Mouse (Mus musculus) liver, embryonic 14.5 days (tissue): ENCODE measurements around the gene Tmem86a. TPM values are rescaled to one million over a fixed set of nuclear protein-coding genes. Genes with fewer than 3 reads are reported as not detected.
A peak's percentile ranks its signal among the peaks of the same experiment; 100 is the strongest.

Source experiments
- ATAC-seq: fragments of 200-750 bp; cut with Nextera tagmentation; 2 replicates; pipeline ENCODE4 v1.8.0; 2017; ENCODE audit warnings: moderate number of reproducible peaks, mild to moderate bottlenecking, moderate library complexity; ENCODE audit not compliant: insufficient read depth
- DNase-seq, 3 experiments: peaks; one replicate each; pipeline ENCODE4 v3.0.0-alpha.2; 2012 to 2013; ENCODE audit warnings: low read depth in 3 of 3, low spot score in 3 of 3
- H3K27ac ChIP-seq: fragments of 300-500 bp; sonication (generic); 2 replicates; pipeline ENCODE4 v1.5.1; 2014; ENCODE audit warnings: moderate library complexity, mild to moderate bottlenecking, control low read depth, inconsistent platforms
- H3K27me3 ChIP-seq: fragments of 300-500 bp; sonication (generic); 2 replicates; pipeline ENCODE4 v1.6.1; 2014; ENCODE audit warnings: mild to moderate bottlenecking, low read length, moderate library complexity; ENCODE audit not compliant: control insufficient read depth, insufficient read depth
- H3K36me3 ChIP-seq: fragments of 300-500 bp; sonication (generic); replicated peaks from 2 replicates; pipeline ENCODE4 v1.6.1; 2014; ENCODE audit warnings: low read depth; ENCODE audit not compliant: control insufficient read depth, insufficient read depth
- H3K4me1 ChIP-seq, 2 experiments: fragments of 200-500 bp in 1 of 2; fragments of 300-500 bp in 1 of 2; sonication (generic) in 1 of 2; replicated peaks; 2 replicates each; pipeline ENCODE4 v1.6.1; 2012 to 2014; ENCODE audit warnings: antibody characterized with exemption in 1 of 2, inconsistent platforms in 1 of 2, low read length in 1 of 2; ENCODE audit not compliant: control insufficient read depth in 2 of 2, insufficient read depth in 2 of 2
- H3K4me2 ChIP-seq: fragments of 300-500 bp; sonication (generic); 2 replicates; pipeline ENCODE4 v1.6.1; 2014; ENCODE audit warnings: low read depth, mild to moderate bottlenecking, control low read depth, moderate library complexity
- H3K4me3 ChIP-seq, 2 experiments: fragments of 200-500 bp in 1 of 2; fragments of 300-500 bp in 1 of 2; sonication (generic) in 1 of 2; 2 replicates each; pipeline ENCODE4 v1.5.1; 2012 to 2014; ENCODE audit warnings: low read depth in 2 of 2, low read length in 2 of 2, mild to moderate bottlenecking in 2 of 2, control low read depth in 1 of 2, inconsistent platforms in 1 of 2, moderate library complexity in 1 of 2; ENCODE audit not compliant: insufficient read depth in 1 of 2
- H3K9ac ChIP-seq: fragments of 300-500 bp; sonication (generic); replicated peaks from 2 replicates; pipeline ENCODE4 v1.6.1; 2014; ENCODE audit warnings: mild to moderate bottlenecking, control low read depth, moderate library complexity
- H3K9me3 ChIP-seq: fragments of 300-500 bp; sonication (generic); 2 replicates; pipeline ENCODE4 v1.6.1; 2016; ENCODE audit warnings: low read length, mixed read lengths; ENCODE audit not compliant: control insufficient read depth
- CTCF ChIP-seq: IDR thresholded peaks from 2 replicates; pipeline ENCODE4 v1.5.1; 2016; ENCODE audit warnings: antibody characterized with exemption, low read depth, control low read depth
- EP300 ChIP-seq: IDR thresholded peaks from 2 replicates; pipeline ENCODE4 v1.6.1; 2016; ENCODE audit warnings: antibody characterized with exemption, low read depth
- WGBS: fragments of 180-500 bp; shearing (Covaris S2); extraction: QIAGEN DNeasy Blood & Tissue Kit; methylation state at CpG from one replicate; pipeline ENCODE4 v1.1.7; 2014; ENCODE audit not compliant: insufficient replicate concordance; 5-methylcytosine and 5-hydroxymethylcytosine counted together
- polyA plus RNA-seq, 2 experiments: library from polyadenylated mRNA; depleted of rRNA in 1 of 2; stranded (reverse) in 1 of 2; unstranded in 1 of 2; fragments of >200 nt; fragmentation: Nextera tagmentation in 1 of 2; extraction: Ambion mirVana in 1 of 2; gene quantifications; 2 replicates each; pipeline versions ENCODE4 v1.2.1 to v1.2.3; 2012 to 2014

Gene Tmem86a
- polyA plus RNA-seq, 2 experiments, result 12.6 to 16.6 TPM

- Histone ChIP-seq H3K27ac (no peak overlapping the region), H3K4me3 (no peak overlapping the region), H3K9ac (no peak overlapping the region)
Observed at GRCm38 (mm10) chr7:47076193-47076592, 25.8 kb downstream of the Tmem86a start.

DNA sequence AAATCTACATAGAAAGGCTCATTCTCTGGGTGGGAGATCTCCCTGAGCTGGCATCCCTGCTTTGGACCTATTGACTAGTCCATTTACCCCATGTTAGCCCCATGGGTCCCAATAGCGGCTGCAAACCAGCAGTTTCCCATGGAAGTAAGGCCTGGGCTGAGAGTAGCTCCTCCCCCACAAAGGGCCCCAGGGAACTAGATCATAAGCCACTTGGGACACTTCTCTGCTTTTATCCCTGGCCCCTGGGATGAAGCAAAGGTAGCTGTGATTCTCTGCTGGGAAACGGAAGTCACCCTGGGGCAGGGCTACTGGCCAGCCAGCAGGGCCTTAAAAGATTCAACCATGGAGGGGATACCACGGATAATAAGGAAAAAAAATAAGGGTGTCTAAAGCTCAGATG, 26.3 kb downstream of the Tmem86a start:
- TF ChIP-seq CTCF (no peak), EP300 (no peak)
- WGBS, result 64% methylated on average over 3 of the region's 3 CpGs

More at GRCm38 (mm10) chr7:47076193-47076592, 25.8 kb downstream of the Tmem86a start:
- Histone ChIP-seq H3K36me3 (no peaks in the 10 kb centered on the region), H3K4me2 (no peak overlapping the region), H3K9me3 (no peaks in the 10 kb centered on the region), H3K4me1 (peaks cover 0 to 10% of the 10 kb centered on the region in 2 experiments; a peak in 1 of 4 replicates), H3K27me3 (no peaks in the 10 kb centered on the region)
- WGBS, result 70% methylated on average over 6 of the region's 6 CpGs
- ATAC-seq (no peak), DNase-seq (no peak)
- TF ChIP-seq EP300 (no peak), CTCF (no peak)

DNA sequence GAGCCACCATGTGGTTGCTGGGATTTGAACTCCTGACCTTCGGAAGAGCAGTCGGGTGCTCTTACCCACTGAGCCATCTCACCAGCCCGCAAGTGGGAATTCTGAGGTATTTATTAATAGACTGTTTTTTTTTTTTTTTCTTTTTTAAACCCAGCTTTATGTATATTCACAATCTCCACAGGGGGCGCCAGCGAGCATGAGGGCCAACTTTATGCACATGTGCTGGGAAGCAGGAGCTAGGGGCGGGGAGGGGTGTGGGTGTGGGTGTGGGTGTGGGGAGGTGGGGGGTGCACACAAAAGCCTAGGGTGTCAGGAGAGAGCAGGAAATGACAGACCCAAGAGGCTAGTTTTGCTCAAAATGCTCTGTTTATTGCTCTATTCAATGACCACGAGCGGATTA, 27.1 kb downstream of the Tmem86a start:
- Histone ChIP-seq H3K9ac (no peak overlapping the region), H3K4me3 (no peak overlapping the region), H3K4me1 (peaks cover 0 to 10% of the 10 kb centered on the region in 2 experiments; a peak in 1 of 4 replicates), H3K27me3 (no peaks in the 10 kb centered on the region), H3K4me2 (no peak overlapping the region), H3K9me3 (no peaks in the 10 kb centered on the region), H3K36me3 (no peaks in the 10 kb centered on the region), H3K27ac (no peak overlapping the region)
- ATAC-seq (no peak), DNase-seq (no peak)
- 47% methylated on average over 8 of the region's 8 CpGs for WGBS
- TF ChIP-seq CTCF, result peak; percentile 57
- no peak for TF ChIP-seq EP300

More for the DNA sequence above, 26.3 kb downstream of the Tmem86a start:
- Histone ChIP-seq H3K27me3 (no peaks in the 10 kb centered on the region), H3K9me3 (no peaks in the 10 kb centered on the region), H3K36me3 (no peaks in the 10 kb centered on the region), H3K4me3 (no peak overlapping the region), H3K27ac (no peak overlapping the region), H3K4me1 (peaks cover 0 to 10% of the 10 kb centered on the region in 2 experiments; a peak in 1 of 4 replicates), H3K9ac (no peak overlapping the region), H3K4me2 (no peak overlapping the region)
- ATAC-seq (no peak), DNase-seq (no peak)

DNA sequence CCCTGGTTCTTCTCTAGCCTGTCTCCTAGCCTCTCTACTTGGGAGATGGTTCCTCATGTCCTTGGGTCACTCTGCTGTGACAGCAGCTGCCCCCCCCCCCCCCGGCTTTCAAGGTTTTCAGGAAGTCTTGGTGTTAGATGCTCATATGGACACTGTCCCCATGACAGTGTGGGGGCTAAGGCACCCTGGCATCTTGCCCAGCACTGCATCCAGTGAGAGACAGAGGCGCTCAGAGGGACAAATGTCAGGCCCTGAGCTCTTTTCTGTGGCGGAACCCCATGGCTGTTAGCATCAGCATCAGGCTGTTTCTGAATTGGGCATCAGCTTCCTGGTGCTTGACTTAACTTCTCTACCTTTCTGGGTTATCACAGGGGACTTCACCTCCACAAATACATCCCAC, 30.5 kb downstream of the Tmem86a start:
- H3K36me3 ChIP-seq, result no peaks in the 10 kb centered on the region
- H3K4me2 ChIP-seq, result no peak overlapping the region
- TF ChIP-seq CTCF, result no peak
- TF ChIP-seq EP300, result no peak
- H3K27ac ChIP-seq, result no peak overlapping the region
- H3K4me3 ChIP-seq, result no peak overlapping the region
- ATAC-seq, result no peak
- WGBS, result 46% methylated on average over 3 of the region's 3 CpGs
- no peaks in the 10 kb centered on the region for H3K9me3 ChIP-seq
- DNase-seq, result no peak
- no peaks in the 10 kb centered on the region for H3K27me3 ChIP-seq
- 0 out of 4 replicates have a peak, but pooled peaks cover 0 to 2% of the 10 kb centered on the region in 2 experiments for H3K4me1 ChIP-seq
- no peak overlapping the region for H3K9ac ChIP-seq

- DNase-seq, result no peak
- Histone ChIP-seq H3K27me3 (no peaks in the 10 kb centered on the region), H3K9ac (no peak overlapping the region), H3K27ac (no peak overlapping the region), H3K4me1 (0 out of 4 replicates have a peak, but pooled peaks cover 0 to 2% of the 10 kb centered on the region in 2 experiments), H3K36me3 (no peaks in the 10 kb centered on the region), H3K4me2 (no peak overlapping the region), H3K9me3 (no peaks in the 10 kb centered on the region), H3K4me3 (no peak overlapping the region)
- no peak for ATAC-seq
- 25% methylated on average over 6 of the region's 6 CpGs for WGBS
- TF ChIP-seq CTCF, result peak; percentile 88
- TF ChIP-seq EP300, result no peak
Observed at GRCm38 (mm10) chr7:47081277-47081676, 30.9 kb downstream of the Tmem86a start.
